Mouse (Mus musculus) urinary bladder, postnatal 36 days (tissue): ENCODE data around the gene Klf2.

Experiments used
- DNase-seq, 2 experiments: peaks; one replicate each; pipeline ENCODE4 v3.0.0; 2022; ENCODE audit warnings: low spot score in 2 of 2, mixed read lengths in 1 of 2

Gene Klf2

GRCm38 (mm10) chr8:72305210-72305905 is 13.5 kb upstream of the Klf2 start, which contains the start of gene Gm10282:
Gm10282 (minus strand) TSS chr8:72305260.
- DNase-seq = no peak

- no peak for DNase-seq
These were observed 11.9 kb upstream of the Klf2 start for GRCm38 (mm10) chr8:72306913-72307312.

- peak in 1 of 2 experiments; percentile 38 for DNase-seq
These were observed 10.6 kb upstream of the Klf2 start for GRCm38 (mm10) chr8:72308276-72308675.

- peak; percentile 28 to 57 for DNase-seq
These were observed 7.9 kb upstream of the Klf2 start for GRCm38 (mm10) chr8:72310849-72311506.

- no peak for DNase-seq
These were observed 5.8 kb upstream of the Klf2 start for GRCm38 (mm10) chr8:72312926-72313518.

- DNase-seq = no peak
These were observed 2.7 kb upstream of the Klf2 start for GRCm38 (mm10) chr8:72316053-72316695.

- no peak for DNase-seq
These were observed 1.0 kb upstream of the Klf2 start for GRCm38 (mm10) chr8:72317741-72318301.

GRCm38 (mm10) chr8:72319397-72319796 is 564 bp downstream of the Klf2 start:
- DNase-seq = peak in 1 of 2 experiments; percentile 22

GRCm38 (mm10) chr8:72319921-72320802 is 1.3 kb downstream of the Klf2 start:
- no peak for DNase-seq

- DNase-seq = no peak
These were observed 2.2 kb downstream of the Klf2 start for GRCm38 (mm10) chr8:72320803-72321583.

- no peak for DNase-seq
These were observed 3.0 kb downstream of the Klf2 start for GRCm38 (mm10) chr8:72321635-72322441.

- peak; percentile 48 to 68 for DNase-seq
These were observed 3.6 kb downstream of the Klf2 start for GRCm38 (mm10) chr8:72322471-72322889.

GRCm38 (mm10) chr8:72323131-72323725 is 4.4 kb downstream of the Klf2 start:
- DNase-seq = no peak

- DNase-seq = no peak
These were observed 5.3 kb downstream of the Klf2 start for GRCm38 (mm10) chr8:72324036-72324706.

- no peak for DNase-seq
These were observed 5.9 kb downstream of the Klf2 start for GRCm38 (mm10) chr8:72324708-72325107.

- no peak for DNase-seq
These were observed 10.3 kb downstream of the Klf2 start for GRCm38 (mm10) chr8:72329116-72329515.

- DNase-seq = no peak
These were observed 12.1 kb downstream of the Klf2 start for GRCm38 (mm10) chr8:72330806-72331516.

- DNase-seq = no peak
These were observed 12.8 kb downstream of the Klf2 start for GRCm38 (mm10) chr8:72331631-72332030.
